Comparison of ENCODE assay signal across 10 mouse cellular contexts in genomic region chr19:60615470-60616200, GRCm38 (mm10). TPM values are rescaled to one million over a fixed set of nuclear protein-coding genes. Genes with fewer than 3 reads are reported as not detected.
DNase-seq lines count a peak whose midpoint lies in the region; ATAC-seq and TF ChIP-seq lines count a peak whose summit lies in the region.
"Had no signal": no experiment of that assay in that cellular context is flagged by ENCODE, and none has a peak within 500 bp of the region (broad histone marks: within the 10 kb centered on the region; RNA-seq: fewer than 3 reads in every experiment).

No protein-coding gene starts in this region.

- 51% methylated on average over 5 of the region's 5 CpGs for WGBS in heart, adult 2 months
- WGBS in heart, embryonic 12.5 days = 74% methylated on average over 5 of the region's 5 CpGs

- intact Hi-C loops in heart, adult 2 months (cut with DNase I) = no loop called here

- H3K4me2 ChIP-seq in heart, embryonic 12.5 days = no peak overlapping the region
- H3K4me2 ChIP-seq: limb, embryonic 12.5 days; midbrain, embryonic 12.5 days had no signal

- no peaks in the 10 kb centered on the region for H3K79me2 ChIP-seq in heart, adult 2 months (replicated peaks; ENCODE audit: control insufficient read depth, insufficient read depth, low read length)

- no peak overlapping the region for H3K27ac ChIP-seq in heart, adult 2 months
- no peak overlapping the region for H3K27ac ChIP-seq in heart, embryonic 12.5 days (ENCODE audit: poor library complexity, severe bottlenecking)
- H3K27ac ChIP-seq: limb, embryonic 12.5 days; midbrain, embryonic 12.5 days had no signal

- H3K36me3 ChIP-seq in heart, adult 2 months (ENCODE audit: control insufficient read depth, insufficient read depth, low read length) = no peaks in the 10 kb centered on the region
- H3K36me3 ChIP-seq in heart, embryonic 12.5 days = no peaks in the 10 kb centered on the region
- H3K36me3 ChIP-seq: limb, embryonic 12.5 days; midbrain, embryonic 12.5 days had no signal

- H3K9me3 ChIP-seq in heart, embryonic 12.5 days (replicated peaks) = no peaks in the 10 kb centered on the region
- H3K9me3 ChIP-seq: limb, embryonic 12.5 days; midbrain, embryonic 12.5 days had no signal

- DNase-seq in heart, adult 2 months = peak; percentile 35 to 45
- DNase-seq in right cerebral cortex, postnatal 14 days = peak; percentile 7
- DNase-seq in right cerebral cortex, adult 2 months (ENCODE audit: low spot score in 2 of 2) = no peak
- peak; percentile 45 to 87 for DNase-seq in cerebellum, postnatal 4 days (ENCODE audit: low spot score in 2 of 2)
- peak; percentile 65 for DNase-seq in retina, postnatal 1 day
- no peak for DNase-seq in embryo, embryonic 10.5 days (ENCODE audit: low spot score)
- no peak for DNase-seq in thymus, postnatal 14 days

- no peak for ATAC-seq in heart, embryonic 12.5 days (ENCODE audit: insufficient number of reproducible peaks, low FRiP score)

- no peak overlapping the region for H3K4me3 ChIP-seq in heart, adult 2 months
- no peak overlapping the region for H3K4me3 ChIP-seq in heart, embryonic 12.5 days
- H3K4me3 ChIP-seq: limb, embryonic 12.5 days; midbrain, embryonic 12.5 days had no signal

- H3K9ac ChIP-seq in heart, adult 2 months (ENCODE audit: low read depth, low read length) = no peak overlapping the region
- no peak overlapping the region for H3K9ac ChIP-seq in heart, embryonic 12.5 days
- H3K9ac ChIP-seq: limb, embryonic 12.5 days; midbrain, embryonic 12.5 days had no signal

- no peaks in the 10 kb centered on the region for H3K27me3 ChIP-seq in heart, adult 2 months (ENCODE audit: control insufficient read depth, insufficient read depth, low read length)
- no peaks in the 10 kb centered on the region for H3K27me3 ChIP-seq in heart, embryonic 12.5 days (replicated peaks)
- H3K27me3 ChIP-seq: limb, embryonic 12.5 days; midbrain, embryonic 12.5 days had no signal

- no peak for TF ChIP-seq CTCF in heart, adult 2 months (IDR thresholded peaks at IDR 0.05)

- no peak for TF ChIP-seq EP300 in heart, adult 2 months (IDR thresholded peaks at IDR 0.05; ENCODE audit: insufficient read depth, low read depth, low read length)

- no peaks in the 10 kb centered on the region for H3K4me1 ChIP-seq in heart, adult 2 months (ENCODE audit: control insufficient read depth, insufficient read depth, low read length)
- no peaks in the 10 kb centered on the region for H3K4me1 ChIP-seq in heart, embryonic 12.5 days (replicated peaks)
- H3K4me1 ChIP-seq: limb, embryonic 12.5 days had no signal

- no peak for TF ChIP-seq POLR2A in heart, adult 2 months (IDR thresholded peaks at IDR 0.05; ENCODE audit: insufficient read depth, low read depth, low read length)

RNA-seq across cellular contexts. Expression of gene Cacul1, which starts 34.8 kb away (rescaled TPM):
- 10 to 100 TPM; 27.4 to 27.8 TPM for total RNA-seq in heart, adult 2 months (2021)
- polyA plus RNA-seq in heart, adult 2 months (2012; rRNA removed) = 5.8 and 10.8 TPM in 2 replicates
- 23.5 and 27.8 TPM in 2 replicates for polyA plus RNA-seq in heart, embryonic 12.5 days (2016; fragmentation: Nextera tagmentation; extraction: Ambion mirVana)

Comparison
In these comparisons a context has a peak if more than half of its experiments do, and no peak if none do; other contexts are left out.
1. DNase-seq: peak in heart, adult 2 months (2 of 2), right cerebral cortex, postnatal 14 days (single experiment), cerebellum, postnatal 4 days (2 of 2) and retina, postnatal 1 day (single experiment); none in right cerebral cortex, adult 2 months (0 of 2), embryo, embryonic 10.5 days (single experiment) and thymus, postnatal 14 days (single experiment).